Mouse (Mus musculus) neural tube, embryonic 12.5 days (tissue): ENCODE data around the gene Clic1. TPM values are rescaled to one million over a fixed set of nuclear protein-coding genes. Genes with fewer than 3 reads are reported as not detected.

ENCODE experiments used
- ATAC-seq: fragments of 200-750 bp; cut with Nextera tagmentation; 2 replicates; pipeline ENCODE4 v1.8.0; 2017; ENCODE audit warnings: low read depth, mild to moderate bottlenecking, moderate TSS enrichment, moderate library complexity; ENCODE audit not compliant: low FRiP score
- H3K27ac ChIP-seq: fragments of 300-500 bp; sonication (generic); 2 replicates; pipeline ENCODE4 v1.5.1; 2016
- H3K27me3 ChIP-seq: fragments of 300-500 bp; sonication (generic); replicated peaks from 2 replicates; pipeline ENCODE4 v1.6.1; 2016; ENCODE audit warnings: mild to moderate bottlenecking
- H3K36me3 ChIP-seq: fragments of 300-500 bp; sonication (generic); 2 replicates; pipeline ENCODE4 v1.6.1; 2016; ENCODE audit warnings: mild to moderate bottlenecking
- H3K4me1 ChIP-seq: fragments of 300-500 bp; sonication (generic); 2 replicates; pipeline ENCODE4 v1.6.1; 2016
- H3K4me2 ChIP-seq: fragments of 300-500 bp; sonication (generic); replicated peaks from 2 replicates; pipeline ENCODE4 v1.6.1; 2016; ENCODE audit warnings: mild to moderate bottlenecking
- H3K4me3 ChIP-seq: fragments of 300-500 bp; sonication (generic); 2 replicates; pipeline ENCODE4 v1.5.1; 2016
- H3K9ac ChIP-seq: fragments of 300-500 bp; sonication (generic); 2 replicates; pipeline ENCODE4 v1.6.1; 2016; ENCODE audit warnings: mild to moderate bottlenecking
- H3K9me3 ChIP-seq: fragments of 300-500 bp; sonication (generic); 2 replicates; pipeline ENCODE4 v1.6.1; 2016; ENCODE audit warnings: mild to moderate bottlenecking
- WGBS: fragments of 180-500 bp; shearing (Covaris S2); methylation state at CpG from one replicate; pipeline ENCODE4 v1.1.7; 2016; 5-methylcytosine and 5-hydroxymethylcytosine counted together
- polyA plus RNA-seq: library from polyadenylated mRNA; unstranded; fragments of >200 nt; fragmentation: Nextera tagmentation; extraction: Ambion mirVana; gene quantifications from 2 replicates; pipeline ENCODE4 v1.2.1, GENCODE M21; 2016

Clic1 gene
- polyA plus RNA-seq, 1 experiment from 2014 or later, result 178 TPM

GRCm38 (mm10) chr17:35012430-35012829 lies 37.3 kb upstream of the Clic1 start:
- no peak overlapping the region; the same call in 1 of the 2 replicates for H3K9ac ChIP-seq
- ATAC-seq, result no peak
- H3K4me3 ChIP-seq, result no peak overlapping the region
- peaks cover 98% of the 10 kb centered on the region for H3K36me3 ChIP-seq
- 83% methylated on average over 13 of the region's 13 CpGs for WGBS
- no peaks in the 10 kb centered on the region for H3K9me3 ChIP-seq
- no peak overlapping the region for H3K27ac ChIP-seq
- no peak overlapping the region for H3K4me2 ChIP-seq
- H3K27me3 ChIP-seq, result no peaks in the 10 kb centered on the region
- H3K4me1 ChIP-seq, result 0 out of 2 replicates have a peak, but pooled peaks cover 4% of the 10 kb centered on the region

GRCm38 (mm10) chr17:35013221-35013620 lies 36.5 kb upstream of the Clic1 start:
- 85% methylated on average over 6 of the region's 6 CpGs for WGBS
- ATAC-seq, result no peak
- Histone ChIP-seq H3K4me3 (no peak overlapping the region), H3K27me3 (no peaks in the 10 kb centered on the region), H3K27ac (no peak overlapping the region), H3K4me1 (0 out of 2 replicates have a peak, but pooled peaks cover 4% of the 10 kb centered on the region), H3K9me3 (no peaks in the 10 kb centered on the region), H3K36me3 (peaks cover 93% of the 10 kb centered on the region), H3K4me2 (no peak overlapping the region), H3K9ac (no peak overlapping the region)

- no peak for ATAC-seq
- H3K4me2 ChIP-seq, result no peak overlapping the region
- H3K9me3 ChIP-seq, result no peaks in the 10 kb centered on the region
- 0 out of 2 replicates have a peak, but pooled peaks cover 4% of the 10 kb centered on the region for H3K4me1 ChIP-seq
- no peak overlapping the region for H3K27ac ChIP-seq
- H3K4me3 ChIP-seq, result no peak overlapping the region
- H3K27me3 ChIP-seq, result no peaks in the 10 kb centered on the region
- WGBS, result 94% methylated on average over 16 of the region's 16 CpGs
- H3K9ac ChIP-seq, result 0 out of 2 replicates have a peak overlapping the region, but pooled peaks have one; percentile 35
- peaks cover 73% of the 10 kb centered on the region for H3K36me3 ChIP-seq
These were observed 34.5 kb upstream of the Clic1 start for GRCm38 (mm10) chr17:35015296-35015695.

- no peak within 1 kb of the TSS for H3K4me2 ChIP-seq
- 0 out of 2 replicates have a peak within 1 kb of the TSS, but pooled peaks have one; percentile 35 for H3K9ac ChIP-seq
- peak; percentile 62 for ATAC-seq
- H3K36me3 ChIP-seq, result peaks cover 62% of the 10 kb centered on the region
- 75% methylated on average over 12 of the region's 12 CpGs for WGBS
- no peak within 1 kb of the TSS for H3K27ac ChIP-seq
- no peaks in the 10 kb centered on the region for H3K27me3 ChIP-seq
- no peaks in the 10 kb centered on the region for H3K9me3 ChIP-seq
- peaks cover 6% of the 10 kb centered on the region for H3K4me1 ChIP-seq
- no peak within 1 kb of the TSS for H3K4me3 ChIP-seq
These were observed 33.4 kb upstream of the Clic1 start, which contains the start of gene Vwa7 for GRCm38 (mm10) chr17:35016376-35016775. TSS of gene Vwa7 (plus strand) at chr17:35016579.

- H3K9me3 ChIP-seq, result no peaks in the 10 kb centered on the region
- no peak overlapping the region for H3K4me2 ChIP-seq
- ATAC-seq, result no peak
- WGBS, result 84% methylated on average over 10 of the region's 10 CpGs
- no peak overlapping the region for H3K4me3 ChIP-seq
- no peak overlapping the region for H3K27ac ChIP-seq
- peaks cover 8% of the 10 kb centered on the region for H3K4me1 ChIP-seq
- H3K9ac ChIP-seq, result no peak overlapping the region
- peaks cover 56% of the 10 kb centered on the region for H3K36me3 ChIP-seq
- no peaks in the 10 kb centered on the region for H3K27me3 ChIP-seq
These were observed 32.7 kb upstream of the Clic1 start for GRCm38 (mm10) chr17:35016791-35017705.

- no peak overlapping the region for H3K4me3 ChIP-seq
- H3K36me3 ChIP-seq, result peaks cover 50% of the 10 kb centered on the region
- ATAC-seq, result no peak
- H3K27me3 ChIP-seq, result no peaks in the 10 kb centered on the region
- no peak overlapping the region for H3K27ac ChIP-seq
- no peak overlapping the region for H3K4me2 ChIP-seq
- WGBS, result 70% methylated on average over 14 of the region's 14 CpGs
- no peaks in the 10 kb centered on the region for H3K9me3 ChIP-seq
- peaks cover 8% of the 10 kb centered on the region for H3K4me1 ChIP-seq
- no peak overlapping the region for H3K9ac ChIP-seq
These were observed 32.1 kb upstream of the Clic1 start for GRCm38 (mm10) chr17:35017706-35018030.

- Histone ChIP-seq H3K4me2 (no peak overlapping the region), H3K36me3 (peaks cover 45% of the 10 kb centered on the region), H3K4me1 (peaks cover 8% of the 10 kb centered on the region), H3K9ac (no peak overlapping the region), H3K9me3 (no peaks in the 10 kb centered on the region), H3K27ac (no peak overlapping the region), H3K27me3 (no peaks in the 10 kb centered on the region), H3K4me3 (no peak overlapping the region)
- WGBS, result 84% methylated on average over 3 of the region's 3 CpGs
- no peak for ATAC-seq
These were observed 31.6 kb upstream of the Clic1 start for GRCm38 (mm10) chr17:35018171-35018570.

GRCm38 (mm10) chr17:35019894-35020293 lies 29.9 kb upstream of the Clic1 start:
- no peak overlapping the region for H3K4me2 ChIP-seq
- H3K9me3 ChIP-seq, result no peaks in the 10 kb centered on the region
- no peaks in the 10 kb centered on the region for H3K27me3 ChIP-seq
- H3K4me3 ChIP-seq, result no peak overlapping the region
- no peak for ATAC-seq
- H3K27ac ChIP-seq, result no peak overlapping the region
- 78% methylated on average over 11 of the region's 11 CpGs for WGBS
- peaks cover 8% of the 10 kb centered on the region for H3K4me1 ChIP-seq
- no peak overlapping the region for H3K9ac ChIP-seq
- peaks cover 27% of the 10 kb centered on the region for H3K36me3 ChIP-seq

- no peaks in the 10 kb centered on the region for H3K27me3 ChIP-seq
- peaks cover 21% of the 10 kb centered on the region for H3K36me3 ChIP-seq
- H3K4me2 ChIP-seq, result no peak overlapping the region
- H3K9ac ChIP-seq, result no peak overlapping the region
- no peak for ATAC-seq
- peaks cover 8% of the 10 kb centered on the region for H3K4me1 ChIP-seq
- H3K9me3 ChIP-seq, result no peaks in the 10 kb centered on the region
- WGBS, result 89% methylated on average over 8 of the region's 8 CpGs
- H3K27ac ChIP-seq, result no peak overlapping the region
- no peak overlapping the region for H3K4me3 ChIP-seq
These were observed 29.2 kb upstream of the Clic1 start for GRCm38 (mm10) chr17:35020551-35020950.

GRCm38 (mm10) chr17:35021163-35021808 lies 28.5 kb upstream of the Clic1 start:
- Histone ChIP-seq H3K27ac (no peak overlapping the region), H3K4me2 (peak overlapping the region; percentile 32), H3K4me3 (no peak overlapping the region), H3K27me3 (no peaks in the 10 kb centered on the region), H3K9ac (0 out of 2 replicates have a peak overlapping the region, but pooled peaks have one; percentile 8), H3K36me3 (peaks cover 13% of the 10 kb centered on the region), H3K9me3 (no peaks in the 10 kb centered on the region), H3K4me1 (peaks cover 10% of the 10 kb centered on the region)
- WGBS, result 12% methylated on average over 17 of the region's 17 CpGs
- no peak for ATAC-seq

GRCm38 (mm10) chr17:35021842-35022477 lies 27.8 kb upstream of the Clic1 start:
- no peak overlapping the region for H3K4me2 ChIP-seq
- no peaks in the 10 kb centered on the region for H3K27me3 ChIP-seq
- 71% methylated on average over 6 of the region's 6 CpGs for WGBS
- H3K27ac ChIP-seq, result no peak overlapping the region
- H3K36me3 ChIP-seq, result peaks cover 7% of the 10 kb centered on the region; the same call in 1 of the 2 replicates
- no peak for ATAC-seq
- H3K9me3 ChIP-seq, result no peaks in the 10 kb centered on the region
- peaks cover 10% of the 10 kb centered on the region for H3K4me1 ChIP-seq
- H3K4me3 ChIP-seq, result no peak overlapping the region
- H3K9ac ChIP-seq, result no peak overlapping the region

- H3K27ac ChIP-seq, result no peak overlapping the region
- no peak for ATAC-seq
- no peak overlapping the region for H3K4me2 ChIP-seq
- H3K4me3 ChIP-seq, result no peak overlapping the region
- H3K9ac ChIP-seq, result no peak overlapping the region
- H3K27me3 ChIP-seq, result no peaks in the 10 kb centered on the region
- WGBS, result 93% methylated on average over 8 of the region's 8 CpGs
- peaks cover 14% of the 10 kb centered on the region for H3K4me1 ChIP-seq
- no peaks in the 10 kb centered on the region for H3K9me3 ChIP-seq
- peaks cover 2% of the 10 kb centered on the region; the same call in 1 of the 2 replicates for H3K36me3 ChIP-seq
These were observed 27.2 kb upstream of the Clic1 start for GRCm38 (mm10) chr17:35022541-35023060.
